Mouse (Mus musculus): ENCODE data around the gene Iffo2.

The Iffo2 gene

DNA sequence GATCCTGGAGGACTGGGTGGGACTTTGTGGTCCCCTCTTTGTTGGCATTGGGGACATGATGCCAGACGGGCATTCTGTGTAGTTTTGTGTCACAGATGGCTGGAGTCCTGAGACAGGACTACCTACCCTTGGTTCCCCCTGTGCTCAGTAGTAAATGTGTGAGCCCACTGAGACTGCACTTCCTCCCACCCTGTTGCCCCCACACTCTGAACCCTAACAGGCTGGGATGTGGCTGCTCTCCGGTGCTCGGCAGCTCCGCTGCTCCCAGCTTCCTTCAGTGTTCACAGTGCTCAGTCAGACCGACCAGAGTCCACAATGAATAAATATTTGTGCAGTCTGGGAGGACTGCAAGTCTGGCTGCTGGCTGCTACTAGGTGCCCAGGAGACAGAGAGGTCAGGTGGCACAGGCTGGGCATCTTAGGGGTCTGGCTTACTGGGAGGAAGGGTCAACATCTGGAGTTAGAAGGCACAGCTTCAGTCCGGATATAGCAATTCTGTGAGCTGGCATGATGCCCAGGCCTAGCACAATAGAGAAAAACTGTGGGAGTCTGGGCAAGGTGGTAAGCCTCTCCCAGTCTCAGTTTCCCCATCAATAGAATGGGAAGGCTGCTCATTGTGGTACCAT lies 51.2 kb downstream of the Iffo2 start:
- DNase-seq (ENCODE audit: extremely low spot score) = no peak

- DNase-seq (ENCODE audit: extremely low spot score) = no peak
Observed at GRCm38 (mm10) chr4:139582346-139582745, 52.0 kb downstream of the Iffo2 start.

DNA sequence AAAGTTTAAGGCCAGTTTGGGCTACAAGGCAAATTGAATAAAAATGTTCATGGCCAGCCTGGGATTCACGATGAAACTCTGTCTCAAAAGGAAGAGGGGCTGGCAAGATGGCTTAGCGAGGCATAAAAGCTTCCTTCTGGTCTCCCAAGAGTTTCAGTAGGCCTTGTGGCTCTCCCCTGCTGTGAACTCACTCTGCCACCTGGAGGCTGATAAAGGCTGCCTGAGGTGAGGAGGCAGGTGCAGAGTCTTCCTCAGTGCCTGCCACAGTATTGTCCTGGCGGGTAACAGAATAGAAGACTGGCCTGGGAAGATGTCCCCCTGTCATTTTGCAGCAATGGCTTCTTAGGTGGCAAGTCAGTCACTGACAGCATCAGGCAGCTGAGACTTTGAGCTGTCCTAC lies 52.6 kb downstream of the Iffo2 start:
- DNase-seq (ENCODE audit: extremely low spot score) = no peak

GRCm38 (mm10) chr4:139583629-139584245 lies 53.4 kb downstream of the Iffo2 start:
- DNase-seq (ENCODE audit: extremely low spot score) = no peak

- DNase-seq (ENCODE audit: extremely low spot score) = no peak
Observed at GRCm38 (mm10) chr4:139584704-139585103, 54.4 kb downstream of the Iffo2 start.

GRCm38 (mm10) chr4:139585713-139586112 lies 55.4 kb downstream of the Iffo2 start:
- DNase-seq (ENCODE audit: extremely low spot score) = no peak

- no peak for DNase-seq (ENCODE audit: extremely low spot score)
Observed at GRCm38 (mm10) chr4:139587370-139587769, 57.0 kb downstream of the Iffo2 start.

DNA sequence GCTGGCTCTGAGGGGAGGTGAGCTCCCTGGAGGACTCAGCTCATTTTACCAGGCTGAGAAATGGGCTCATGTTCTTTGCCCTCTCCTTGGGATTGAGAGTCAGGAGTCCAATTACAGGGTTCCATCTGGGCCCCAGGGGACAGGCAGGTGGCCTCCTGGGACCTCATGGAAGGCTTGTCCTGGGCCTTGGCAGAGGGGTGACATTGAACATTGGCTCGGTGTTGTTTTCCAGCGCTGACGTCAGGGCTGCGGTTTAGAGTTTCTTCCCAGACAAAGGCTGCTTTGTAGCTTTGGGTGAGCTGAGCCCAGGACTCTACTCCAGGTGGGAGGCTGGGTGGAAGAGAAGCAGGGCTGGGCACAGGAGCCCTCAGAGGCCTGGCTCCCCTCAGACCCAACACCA lies 57.4 kb downstream of the Iffo2 start:
- DNase-seq (ENCODE audit: extremely low spot score) = no peak

DNA sequence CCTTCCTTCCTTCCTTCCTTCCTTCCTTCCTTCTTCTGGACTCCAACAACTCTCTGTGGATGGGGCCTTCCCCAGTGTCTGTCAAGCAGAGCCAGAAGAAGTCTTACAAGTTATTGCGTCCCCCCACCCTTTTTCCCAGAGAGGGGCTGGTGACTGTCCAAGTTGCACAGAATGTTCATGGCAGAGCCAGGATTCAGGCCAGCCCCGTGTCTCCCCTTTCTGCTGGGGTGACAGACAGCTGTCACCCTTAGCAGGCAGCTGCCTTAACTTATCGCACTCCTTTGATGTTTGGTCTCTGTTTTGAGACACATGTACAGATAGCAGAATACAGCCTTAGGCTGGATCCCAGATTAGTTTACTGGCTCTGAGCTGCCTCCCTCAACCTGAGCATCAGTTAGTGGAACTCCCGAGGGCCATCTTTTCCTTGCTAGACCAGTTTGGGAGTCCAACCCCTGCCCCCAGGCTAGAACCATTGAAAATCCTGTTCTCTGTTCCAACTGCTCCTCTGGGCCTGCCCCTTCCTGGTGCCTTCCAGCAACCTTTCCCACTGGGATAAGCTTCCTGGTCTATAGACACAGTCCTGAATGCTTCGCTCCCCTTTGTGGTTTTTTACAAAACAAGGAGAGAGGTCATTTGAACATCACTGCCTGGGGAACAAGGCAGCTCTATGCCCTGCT lies 59.1 kb downstream of the Iffo2 start:
- no peak for DNase-seq (ENCODE audit: extremely low spot score)

DNA sequence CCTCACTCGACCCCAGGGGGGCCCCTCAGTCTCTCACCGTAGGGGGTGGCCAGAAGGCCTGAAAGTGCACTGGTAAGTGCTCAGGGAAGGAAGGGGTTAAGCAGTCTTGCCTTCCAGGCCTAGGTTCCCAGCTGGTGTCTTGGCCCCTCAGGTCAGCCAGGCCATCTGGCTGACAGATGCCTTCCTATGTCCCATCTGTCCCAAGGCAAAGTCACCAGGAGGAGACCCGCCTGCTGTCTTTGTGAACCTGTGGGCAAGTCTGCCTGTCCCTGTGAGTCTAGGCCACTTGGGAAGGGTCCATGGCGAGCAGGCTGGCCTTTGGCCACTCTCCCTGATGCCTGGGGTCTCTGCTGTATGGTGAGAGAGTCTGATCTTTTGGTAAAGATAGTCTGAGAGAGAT lies 60.1 kb downstream of the Iffo2 start:
- peak; percentile 72 for DNase-seq (ENCODE audit: extremely low spot score)

DNA sequence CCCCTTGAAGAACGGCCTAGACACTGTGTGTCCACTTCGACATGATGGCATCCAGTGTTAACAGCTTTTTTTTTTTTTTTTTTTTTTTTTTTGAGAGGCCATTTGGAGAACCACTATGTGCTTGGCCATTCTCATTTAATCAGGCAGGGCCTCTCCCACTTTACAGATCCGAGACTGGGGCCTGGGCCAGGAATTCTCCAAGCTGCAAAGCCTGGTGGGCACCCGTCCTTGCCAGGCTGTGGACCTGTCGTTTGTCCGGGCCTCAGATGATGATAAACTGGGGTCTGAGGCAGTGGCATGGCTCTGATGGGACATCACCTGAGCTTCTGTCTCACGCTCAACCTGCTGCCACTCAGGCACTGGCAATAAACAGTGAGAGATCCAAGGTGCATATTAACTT lies 62.5 kb downstream of the Iffo2 start:
- DNase-seq (ENCODE audit: extremely low spot score) = no peak

GRCm38 (mm10) chr4:139593383-139593782 lies 63.0 kb downstream of the Iffo2 start:
- no peak for DNase-seq (ENCODE audit: extremely low spot score)

DNA sequence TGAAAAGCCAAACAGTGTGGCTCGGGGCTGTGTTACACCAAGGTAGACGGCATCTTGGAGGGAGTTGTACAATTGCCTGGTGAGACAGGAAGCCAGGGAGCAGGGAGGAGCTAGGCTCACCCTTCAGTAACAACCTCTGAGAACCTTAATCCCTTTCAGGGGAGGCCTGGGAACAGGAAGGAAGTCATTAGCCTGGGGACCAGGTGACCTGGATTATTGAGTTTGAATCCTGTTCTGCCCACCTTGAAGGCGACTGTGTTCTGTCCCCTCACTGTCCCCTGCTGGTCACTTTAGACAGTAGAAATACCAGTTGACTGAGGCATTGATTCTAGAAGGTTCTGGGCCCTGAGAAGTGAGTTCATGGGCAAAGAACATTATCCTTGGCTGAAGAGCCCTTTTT lies 63.7 kb downstream of the Iffo2 start:
- no peak for DNase-seq (ENCODE audit: extremely low spot score)

GRCm38 (mm10) chr4:139596715-139597114 lies 66.4 kb downstream of the Iffo2 start:
- DNase-seq (ENCODE audit: extremely low spot score) = no peak

- DNase-seq (ENCODE audit: extremely low spot score) = no peak
Observed at GRCm38 (mm10) chr4:139597286-139598284, 67.2 kb downstream of the Iffo2 start.

GRCm38 (mm10) chr4:139598356-139598755 lies 68.0 kb downstream of the Iffo2 start:
- no peak for DNase-seq (ENCODE audit: extremely low spot score)

DNA sequence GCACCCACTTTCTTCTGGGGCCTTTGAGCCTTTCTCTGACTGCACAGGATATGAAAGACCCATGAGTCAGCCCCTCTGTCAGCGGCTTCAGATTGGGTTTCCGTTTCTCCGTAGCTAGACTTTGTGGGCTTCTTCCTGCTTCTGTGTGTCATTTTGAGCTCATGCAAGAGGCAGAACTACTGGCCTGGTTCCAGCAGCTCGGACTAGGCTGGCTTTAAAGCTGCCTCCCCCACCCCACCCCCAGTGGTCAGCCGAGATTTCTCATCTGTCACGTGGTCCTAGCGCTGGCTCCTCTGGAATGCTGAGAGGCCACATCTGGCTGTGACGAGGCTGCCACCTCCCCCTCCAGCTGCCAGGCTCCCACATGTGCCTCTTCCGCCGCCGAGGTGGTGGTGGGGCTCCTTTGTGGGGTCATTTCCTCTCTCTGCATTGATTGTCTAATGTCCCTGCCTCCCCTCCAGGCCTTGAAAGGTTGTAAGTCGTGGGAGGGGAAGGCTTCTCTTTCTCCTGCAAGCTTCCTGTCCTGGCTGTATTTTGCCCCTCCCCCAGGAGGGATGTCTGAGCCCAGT lies 68.7 kb downstream of the Iffo2 start:
- DNase-seq (ENCODE audit: extremely low spot score) = peak; percentile 89

- no peak for DNase-seq (ENCODE audit: extremely low spot score)
Observed at GRCm38 (mm10) chr4:139601519-139602356, 71.4 kb downstream of the Iffo2 start.

GRCm38 (mm10) chr4:139602357-139603244 lies 72.3 kb downstream of the Iffo2 start, which contains the start of gene Gm21969:
TSS of gene Gm21969 (plus strand) at chr4:139603186.
- peak; percentile 60 for DNase-seq (ENCODE audit: extremely low spot score)

DNA sequence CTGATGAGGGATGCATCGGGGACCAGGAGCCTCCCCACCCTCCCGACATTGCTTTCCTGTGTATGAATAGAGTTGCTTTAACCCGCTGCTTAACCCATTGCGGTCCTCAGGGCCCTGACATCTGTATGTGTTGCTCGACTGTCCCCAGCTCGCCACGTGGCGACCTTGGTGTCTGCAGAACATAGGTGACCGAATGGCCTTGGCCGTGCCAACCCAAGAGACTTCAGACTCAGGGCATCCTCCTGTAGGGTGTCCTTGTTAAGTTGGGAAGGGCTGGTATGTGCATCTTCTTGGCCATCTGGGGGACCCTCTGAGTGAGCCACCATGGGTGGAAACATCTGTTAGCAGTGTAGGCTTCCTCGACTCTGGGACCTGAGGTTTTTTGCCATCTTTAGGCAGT lies 74.9 kb downstream of the Iffo2 start:
- DNase-seq (ENCODE audit: extremely low spot score) = no peak

Measured in embryo, embryonic 9.5 days (tissue).